Mouse (Mus musculus): ENCODE results near the gene Tm9sf3. TPM values are rescaled to one million over a fixed set of nuclear protein-coding genes. Genes with fewer than 3 reads are reported as not detected.
"Not testable (repeated sequence)": the region's sequence is repeated elsewhere in the genome, so short reads cannot be mapped to it uniquely, and the experiment has no call there.

The Tm9sf3 gene
- 100 to 1,000 TPM; 150 to 191 TPM for total RNA-seq (2021)
- long read RNA-seq, experiment 1, transcript Tm9sf3-202 (15 exons, 3,170 nt): major isoform, 237 of 260 reads
- long read RNA-seq, experiment 1, partial matches to known transcripts: 8 of 260 reads
- long read RNA-seq, experiment 1, other reads (novel, unspliced or antisense): 15 of 260 reads
- long read RNA-seq, experiment 2, transcript Tm9sf3-202 (15 exons, 3,170 nt): major isoform, 703 of 742 reads
- long read RNA-seq, experiment 2, partial matches to known transcripts: 11 of 742 reads
- long read RNA-seq, experiment 2, other reads (novel, unspliced or antisense): 28 of 742 reads

DNA sequence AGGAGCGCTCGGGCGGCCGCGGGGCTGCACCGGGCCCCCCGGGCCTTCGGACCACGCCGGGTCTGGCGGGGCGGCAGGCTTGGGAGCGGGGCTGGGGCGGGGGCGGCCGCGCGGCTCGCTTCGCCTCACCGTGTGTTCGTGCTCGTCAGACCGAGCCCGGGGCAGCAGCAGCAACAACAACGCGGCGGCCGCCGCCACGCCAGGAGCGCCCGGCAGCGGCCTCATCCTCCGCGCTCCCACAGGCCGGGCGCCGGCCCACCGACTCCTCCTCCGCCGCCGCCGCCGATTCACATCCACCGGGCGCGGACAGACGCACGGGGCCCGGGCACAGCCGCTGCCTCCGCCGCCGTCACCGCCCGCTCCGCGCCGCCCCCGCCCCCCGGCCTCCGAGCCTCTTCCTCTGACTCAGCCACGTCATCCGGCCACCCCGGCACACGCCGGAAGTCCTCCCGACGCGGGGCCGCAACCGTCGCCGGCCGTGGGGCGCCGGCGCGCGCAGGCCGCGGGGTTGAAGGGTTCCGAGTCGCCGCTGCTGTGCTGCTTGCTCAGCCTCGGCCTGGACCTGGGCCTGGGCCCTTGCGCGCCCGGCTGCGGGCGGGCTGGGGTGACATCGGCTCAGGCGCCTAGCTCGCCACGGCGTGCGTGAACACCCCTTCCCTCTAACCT, at the start of gene Tm9sf3:
Gene Tm9sf3, minus strand, starts transcription at position 368 of the 666 bp plus-strand sequence.
- peak; percentile 83 to 86 for DNase-seq (ENCODE audit: low spot score in 2 of 2)

DNA sequence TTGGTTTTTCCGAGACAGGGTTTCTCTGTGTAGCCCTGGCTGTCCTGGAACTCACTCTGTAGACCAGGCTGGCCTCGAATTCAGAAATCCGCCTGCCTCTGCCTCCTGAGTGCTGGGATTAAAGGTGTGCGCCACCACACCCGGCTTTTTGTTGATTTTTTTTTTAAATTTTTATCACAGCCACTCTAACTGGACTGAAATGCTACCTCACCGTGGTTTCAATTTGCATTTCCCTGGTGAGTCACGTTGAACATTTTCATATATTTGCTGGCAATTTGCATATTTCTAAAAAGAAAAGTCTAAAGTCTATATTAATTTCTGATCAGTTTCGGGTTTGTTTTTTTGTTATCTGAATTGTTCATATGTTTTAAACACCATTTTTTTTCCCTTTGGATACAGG, 48.8 kb upstream of the Tm9sf3 start:
- not testable (repeated sequence) for DNase-seq (ENCODE audit: low spot score in 2 of 2)

- DNase-seq (ENCODE audit: low spot score in 2 of 2): no peak
Measured at GRCm38 (mm10) chr19:41312027-41312426, 48.2 kb upstream of the Tm9sf3 start.

DNA sequence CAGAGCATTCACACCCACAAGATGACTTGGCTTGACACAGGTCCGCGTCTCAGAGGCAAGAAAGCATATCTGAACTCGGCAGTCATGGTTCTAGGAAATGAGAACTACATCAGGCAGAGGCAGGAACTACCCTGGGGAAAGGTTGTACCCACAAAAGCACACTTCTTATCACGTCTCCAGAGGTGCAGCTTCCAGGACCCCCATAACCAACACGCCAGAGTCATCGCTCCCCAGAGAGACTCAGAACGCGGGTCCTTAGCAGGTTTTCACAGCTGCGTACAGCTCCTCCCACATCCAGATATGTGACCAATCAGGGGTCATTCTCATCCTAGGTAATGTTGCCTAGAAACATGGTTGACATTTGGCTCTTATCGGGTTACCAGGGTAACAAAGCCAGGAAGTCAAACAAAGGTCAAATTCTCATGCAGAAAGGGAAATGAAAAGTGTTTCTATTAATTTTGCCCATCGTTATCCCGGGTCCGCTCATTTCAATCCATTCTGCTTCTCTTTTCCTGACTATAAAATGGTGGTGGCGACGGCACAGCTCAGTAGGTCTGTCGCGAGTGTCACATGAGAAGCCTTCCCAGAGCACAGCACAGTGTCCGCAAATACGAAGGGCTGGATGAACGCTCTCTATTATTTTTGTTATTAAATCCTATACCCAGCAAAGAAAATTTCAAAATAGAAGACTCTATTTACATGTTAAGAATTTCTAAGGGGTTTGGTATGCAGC, 47.3 kb upstream of the Tm9sf3 start:
- DNase-seq (ENCODE audit: low spot score in 2 of 2): peak in 1 of 2 experiments; percentile 49

DNA sequence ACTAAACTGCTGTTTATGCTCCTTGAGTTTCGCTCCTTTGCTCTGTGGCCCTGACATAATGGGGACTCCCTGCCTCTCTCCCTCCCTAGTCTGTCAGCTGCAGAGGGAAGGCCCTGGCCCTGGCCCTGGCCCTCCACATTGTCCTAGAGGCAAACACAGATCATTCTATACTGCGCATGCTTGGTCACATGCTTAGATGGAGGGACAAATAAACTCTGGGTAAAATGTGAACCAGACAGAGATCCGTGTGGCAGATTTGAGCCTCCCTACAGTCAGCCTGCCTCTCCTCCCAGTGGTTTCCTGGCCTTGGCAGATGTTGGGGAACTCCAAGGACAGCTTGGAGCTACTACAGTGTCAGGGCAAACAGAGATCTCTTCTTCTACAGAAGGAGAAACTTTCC, 40.1 kb upstream of the Tm9sf3 start:
- no peak for DNase-seq (ENCODE audit: low spot score in 2 of 2)

DNA sequence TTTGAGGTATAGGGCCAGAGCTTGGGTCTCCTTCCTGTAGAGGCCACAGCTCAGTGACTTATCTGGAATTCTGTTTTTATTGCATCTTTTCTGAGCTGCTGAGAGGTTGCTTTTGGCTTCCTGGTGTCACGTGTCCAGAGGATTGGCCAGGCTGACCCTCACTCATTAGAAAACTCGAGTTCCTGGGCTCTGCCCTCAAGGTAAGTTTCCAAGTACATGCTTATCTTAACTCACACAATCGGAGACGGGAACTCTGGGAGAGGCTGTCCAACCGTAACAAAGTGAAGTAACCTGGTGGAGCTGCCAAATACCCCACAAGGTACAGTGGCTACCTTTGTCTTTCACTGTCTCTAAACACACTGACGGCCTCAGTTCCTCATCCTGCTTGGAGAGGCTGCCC, 39.6 kb upstream of the Tm9sf3 start:
- DNase-seq (ENCODE audit: low spot score in 2 of 2): no peak

- no peak for DNase-seq (ENCODE audit: low spot score in 2 of 2)
Measured at GRCm38 (mm10) chr19:41301856-41302255, 38.1 kb upstream of the Tm9sf3 start.

- no peak for DNase-seq (ENCODE audit: low spot score in 2 of 2)
Measured at GRCm38 (mm10) chr19:41299446-41299845, 35.6 kb upstream of the Tm9sf3 start.

- no peak for DNase-seq (ENCODE audit: low spot score in 2 of 2)
Measured at GRCm38 (mm10) chr19:41290952-41291619, 27.3 kb upstream of the Tm9sf3 start.

GRCm38 (mm10) chr19:41288568-41288967, 24.8 kb upstream of the Tm9sf3 start:
- no peak for DNase-seq (ENCODE audit: low spot score in 2 of 2)

GRCm38 (mm10) chr19:41287224-41287623, 23.4 kb upstream of the Tm9sf3 start:
- DNase-seq (ENCODE audit: low spot score in 2 of 2): no peak

GRCm38 (mm10) chr19:41284515-41284914, 20.7 kb upstream of the Tm9sf3 start:
- DNase-seq (ENCODE audit: low spot score in 2 of 2): no peak

DNA sequence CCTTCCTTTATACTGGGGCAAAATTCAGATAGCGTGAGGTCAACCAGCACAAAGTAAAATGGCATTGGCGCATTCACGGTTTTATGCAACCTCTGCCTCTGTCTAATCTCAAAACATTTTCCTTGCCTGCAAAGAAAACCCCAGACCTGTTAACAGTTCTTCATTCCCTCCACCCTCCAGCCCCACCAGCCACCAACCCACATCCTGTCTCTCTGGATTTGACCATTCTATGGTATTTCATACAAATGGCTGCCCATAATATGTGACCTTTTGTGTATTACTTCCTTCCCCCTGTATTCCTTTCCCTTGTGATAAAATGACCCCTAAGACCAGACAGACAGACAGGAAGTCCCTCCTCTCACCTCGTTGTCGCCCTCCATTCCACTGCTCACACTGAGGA, 18.9 kb upstream of the Tm9sf3 start:
- DNase-seq (ENCODE audit: low spot score in 2 of 2): no peak

- DNase-seq (ENCODE audit: low spot score in 2 of 2): no peak
Measured at GRCm38 (mm10) chr19:41282216-41282615, 18.4 kb upstream of the Tm9sf3 start.

DNA sequence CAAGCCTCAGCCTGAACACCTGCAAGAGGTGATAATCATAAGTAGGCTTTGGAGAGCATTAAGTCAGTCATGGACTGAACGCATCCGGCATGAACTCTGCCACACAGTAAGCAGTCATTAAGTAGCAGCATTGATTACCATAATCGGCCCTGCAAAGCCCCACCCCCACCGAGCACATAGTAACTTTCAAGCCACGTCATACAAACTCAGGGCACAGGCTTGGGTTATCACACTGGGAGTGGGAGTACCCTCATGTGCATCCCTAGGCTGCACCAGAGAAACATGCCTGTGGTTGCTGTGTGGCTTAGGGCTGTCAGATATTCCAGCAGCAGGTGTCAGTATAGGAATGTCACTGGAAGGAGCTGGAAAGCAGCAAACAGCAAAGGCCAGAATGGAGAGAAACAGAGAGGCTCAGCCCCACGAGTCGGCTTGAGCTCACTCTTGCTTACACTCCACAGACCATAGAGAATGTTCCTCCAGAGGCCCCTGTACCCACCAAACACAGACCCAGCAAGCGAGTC, 16.0 kb upstream of the Tm9sf3 start:
- no peak for DNase-seq (ENCODE audit: low spot score in 2 of 2)

GRCm38 (mm10) chr19:41278606-41279005, 14.8 kb upstream of the Tm9sf3 start:
- DNase-seq (ENCODE audit: low spot score in 2 of 2): no peak

GRCm38 (mm10) chr19:41275588-41275987, 11.8 kb upstream of the Tm9sf3 start:
- no peak for DNase-seq (ENCODE audit: low spot score in 2 of 2)

GRCm38 (mm10) chr19:41270906-41271305, 7.1 kb upstream of the Tm9sf3 start:
- no peak for DNase-seq (ENCODE audit: low spot score in 2 of 2)

DNA sequence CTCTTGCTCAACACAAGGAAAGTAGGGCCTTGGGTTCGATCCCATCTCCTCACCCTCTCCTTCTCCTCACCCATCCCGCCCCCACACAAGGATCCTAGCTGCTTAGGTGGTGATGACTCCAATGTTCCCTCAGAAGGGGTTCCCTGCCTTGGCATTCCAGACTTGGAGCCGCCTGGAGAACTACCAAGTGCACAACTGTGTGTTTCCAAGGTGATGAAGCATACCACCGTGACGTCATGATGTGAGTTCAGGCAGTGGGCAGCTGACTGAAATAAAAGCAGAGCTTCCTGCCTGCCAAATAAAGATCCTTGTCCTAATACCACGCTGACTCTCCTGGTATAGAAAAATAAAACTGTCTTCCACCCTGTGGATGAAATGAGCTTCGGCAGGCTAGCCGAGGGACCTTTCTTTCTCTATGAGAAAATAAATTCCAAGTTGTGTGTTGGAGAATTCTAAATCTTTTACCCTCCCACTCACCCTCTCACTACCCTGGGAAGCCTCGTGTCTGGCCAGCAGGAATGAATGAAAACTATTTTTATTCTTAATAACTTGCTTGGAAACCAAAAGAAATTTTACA, 6.4 kb upstream of the Tm9sf3 start:
- peak; percentile 10 to 20 for DNase-seq (ENCODE audit: low spot score in 2 of 2)

GRCm38 (mm10) chr19:41266251-41266901, 2.6 kb upstream of the Tm9sf3 start:
- no peak for DNase-seq (ENCODE audit: low spot score in 2 of 2)
